Mouse (Mus musculus): ENCODE results near the gene Herc3. TPM values are rescaled to one million over a fixed set of nuclear protein-coding genes. Genes with fewer than 3 reads are reported as not detected.

Gene Herc3
- polyA plus RNA-seq, 1 experiment from 2014 or later, result 6.9 TPM

Other genes with a start within 250 kb of the Herc3 start
- gene Abcg2, start 246.9 kb upstream of the Herc3 start, polyA plus RNA-seq (2015; fragmentation: Nextera tagmentation; extraction: Ambion mirVana), result 56.8 and 60.0 TPM in 2 replicates
- 2.3 and 3.3 TPM in 2 replicates for gene Nap1l5, start 75.6 kb downstream of the Herc3 start, polyA plus RNA-seq (2015; fragmentation: Nextera tagmentation; extraction: Ambion mirVana)
- gene Fam13a, start 193.1 kb downstream of the Herc3 start, polyA plus RNA-seq (2015; fragmentation: Nextera tagmentation; extraction: Ambion mirVana), result 6.8 and 7.5 TPM in 2 replicates